Mouse (Mus musculus): ENCODE results near the gene Cytl1. TPM values are rescaled to one million over a fixed set of nuclear protein-coding genes. Genes with fewer than 3 reads are reported as not detected.

Gene Cytl1
- total RNA-seq, 2 experiments from 2014 or later, result 1.1 TPM; not detected in 1

DNA sequence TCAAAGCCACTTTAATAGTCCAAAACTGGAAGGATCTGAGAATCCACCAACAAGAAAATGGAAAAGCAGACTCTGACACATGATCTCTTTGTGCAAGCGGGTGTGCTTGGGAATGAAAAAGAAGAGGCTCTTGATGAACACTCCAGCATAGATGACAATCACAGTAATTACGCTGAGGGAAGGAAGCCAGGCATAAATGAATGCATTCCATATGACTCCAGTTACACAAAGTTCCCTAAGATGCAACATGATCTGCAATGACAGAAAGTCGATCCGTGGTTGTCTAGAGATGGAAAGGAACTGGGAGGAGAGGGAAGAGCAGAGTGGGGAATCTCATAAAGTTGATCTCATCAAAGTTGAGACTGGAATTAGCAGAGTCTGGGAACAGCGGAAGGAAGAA lies 31.9 kb downstream of the Cytl1 start:
- no peak for DNase-seq (ENCODE audit: low spot score in 2 of 2)

DNA sequence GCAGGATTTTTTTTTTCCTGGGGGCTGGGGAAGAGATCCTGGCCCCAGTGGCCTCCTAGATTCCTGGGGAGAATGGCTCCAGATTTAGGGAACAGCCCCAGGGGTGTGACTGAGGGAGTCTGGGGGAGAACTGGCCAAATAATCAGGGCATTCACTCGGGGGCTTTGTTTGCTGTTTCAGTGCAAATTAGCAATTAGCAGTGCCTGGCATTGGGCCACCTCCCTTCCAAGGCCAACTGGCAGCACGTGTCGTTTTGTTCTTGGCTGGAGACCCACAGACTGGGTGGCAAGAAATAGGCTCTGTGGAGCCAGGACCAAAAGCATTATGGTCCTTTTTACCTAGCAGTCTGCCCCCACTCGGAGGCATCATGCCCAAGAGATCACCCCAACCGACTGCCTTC lies 33.7 kb downstream of the Cytl1 start:
- no peak for DNase-seq (ENCODE audit: low spot score in 2 of 2)

DNA sequence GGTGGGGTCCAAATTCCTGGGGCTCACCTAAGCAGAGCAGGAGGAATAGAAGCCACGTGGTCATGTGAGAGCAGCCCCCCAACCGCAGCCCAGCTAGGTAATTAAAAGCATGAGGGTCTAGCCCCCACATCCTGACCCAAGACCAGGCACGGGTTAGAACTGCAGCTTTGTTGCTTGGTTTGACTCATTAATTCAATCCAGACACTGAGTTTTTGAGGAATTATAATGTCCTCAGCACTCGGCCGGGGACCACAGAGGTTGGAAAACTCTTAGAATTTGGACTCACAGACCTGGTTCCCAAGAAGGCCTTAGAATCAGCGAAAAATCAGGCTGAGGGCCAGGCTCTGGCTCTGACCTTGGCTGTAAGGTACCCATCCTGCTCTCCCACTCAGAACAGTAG lies 35.6 kb downstream of the Cytl1 start:
- no peak for DNase-seq (ENCODE audit: low spot score in 2 of 2)

DNA sequence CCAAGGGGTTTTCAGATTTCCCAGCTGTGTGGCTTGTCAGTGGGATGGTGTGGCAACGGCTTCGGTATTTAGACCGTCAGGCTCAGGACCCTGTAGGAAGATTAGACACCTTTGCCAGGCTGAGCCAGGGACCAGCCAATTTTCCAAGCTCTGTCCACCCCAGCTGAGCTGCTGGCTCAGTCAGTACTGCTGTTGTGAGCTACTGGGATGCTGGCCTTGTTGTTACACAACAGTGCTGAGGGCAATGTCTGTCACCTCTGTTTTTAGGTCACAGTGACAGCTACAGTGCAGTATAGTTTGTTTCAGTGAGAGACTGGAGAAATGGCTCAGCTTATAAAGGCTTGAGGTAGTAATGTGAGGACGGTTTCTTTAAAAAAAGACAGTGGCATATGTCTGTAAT lies 38.7 kb downstream of the Cytl1 start:
- no peak for DNase-seq (ENCODE audit: low spot score in 2 of 2)

DNA sequence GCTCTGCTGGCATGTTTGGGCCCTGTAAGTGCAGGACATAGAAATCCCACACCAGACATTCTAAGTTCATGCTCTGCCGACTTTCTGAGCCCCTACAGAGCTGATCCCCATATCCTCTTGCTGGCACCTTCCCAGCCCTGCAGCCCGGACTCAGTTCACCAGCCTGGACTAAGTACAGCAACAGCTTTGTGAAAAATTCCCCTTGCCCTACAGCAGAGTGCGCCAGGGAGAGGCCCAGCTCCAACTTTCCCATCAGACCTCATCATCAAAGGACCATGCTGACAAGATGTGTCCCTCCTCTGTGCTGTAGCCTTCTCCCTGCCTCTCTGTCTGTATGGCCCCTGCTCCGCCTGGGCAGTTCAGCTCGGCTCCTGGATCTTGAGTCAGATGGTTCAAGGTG lies 40.4 kb downstream of the Cytl1 start:
- DNase-seq (ENCODE audit: low spot score in 2 of 2), result no peak

DNA sequence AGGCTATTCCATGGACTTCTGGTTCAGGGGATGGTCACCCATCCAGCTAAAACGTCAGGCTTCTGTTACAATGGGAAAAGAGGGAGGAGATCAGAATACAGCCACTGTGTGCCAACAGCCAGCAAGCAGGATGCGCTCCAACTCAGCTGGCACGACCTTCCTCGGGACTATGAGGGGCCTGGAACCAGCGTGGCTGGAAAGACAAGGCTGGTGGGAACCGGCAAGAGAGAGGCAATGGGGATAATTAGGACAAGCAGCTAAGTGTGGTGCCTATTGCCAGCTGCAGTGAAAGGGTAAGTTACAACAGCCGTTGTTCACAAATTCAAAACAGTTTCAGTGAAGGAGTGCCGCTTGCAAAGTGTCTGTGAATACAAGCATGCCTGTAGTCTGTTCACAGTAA lies 48.0 kb downstream of the Cytl1 start:
- DNase-seq (ENCODE audit: low spot score in 2 of 2), result no peak

DNA sequence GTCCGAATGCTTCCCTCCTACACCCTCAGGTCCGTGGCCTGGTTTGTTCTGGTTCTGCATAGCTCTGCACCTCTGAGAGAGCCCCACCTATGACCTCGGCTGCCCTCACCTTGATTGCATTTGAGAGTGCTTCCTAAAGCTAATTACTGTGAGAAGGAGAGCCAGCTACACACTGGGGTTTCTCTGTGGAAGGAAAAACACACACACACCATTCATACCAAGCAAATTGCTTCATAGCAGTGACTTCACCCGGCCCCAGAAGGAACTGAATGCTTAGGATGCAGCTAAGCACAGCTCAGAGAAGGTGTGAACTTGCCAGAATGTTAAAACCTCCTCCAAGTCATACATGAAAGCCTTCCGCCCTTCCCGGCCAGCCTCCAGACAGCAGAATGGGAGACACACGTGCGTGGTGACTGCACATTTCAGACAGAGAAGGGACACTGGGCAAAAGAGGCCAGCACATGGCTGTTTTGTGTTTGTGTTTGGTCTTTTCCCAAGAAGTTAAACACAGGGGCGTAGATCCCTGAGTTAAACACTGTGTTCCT lies 49.6 kb downstream of the Cytl1 start:
- DNase-seq (ENCODE audit: low spot score in 2 of 2), result no peak

Other genes with a start within 250 kb of the Cytl1 start
- gene Stk32b, start 18.3 kb upstream of the Cytl1 start, total RNA-seq (2021), result under 1 TPM; 0.25 to 0.31 TPM
- 1 to 10 TPM; 4.0 to 5.1 TPM for gene Msx1, start 89.1 kb downstream of the Cytl1 start, total RNA-seq (2021)